Mouse (Mus musculus): ENCODE measurements around the gene Grtp1.
A peak's percentile ranks its signal among the peaks of the same experiment; 100 is the strongest.

Grtp1 gene

GRCm38 (mm10) chr8:13174811-13175210, 25.6 kb downstream of the Grtp1 start:
- no peak for DNase-seq (ENCODE audit: low read depth, low spot score)

- DNase-seq (ENCODE audit: low read depth, low spot score): no peak
These were observed 26.1 kb downstream of the Grtp1 start for GRCm38 (mm10) chr8:13174305-13174704.

- no peak for DNase-seq (ENCODE audit: low read depth, low spot score)
These were observed 29.9 kb downstream of the Grtp1 start for GRCm38 (mm10) chr8:13170510-13170909.

GRCm38 (mm10) chr8:13164361-13164760, 36.1 kb downstream of the Grtp1 start:
- DNase-seq (ENCODE audit: low read depth, low spot score): no peak

DNA sequence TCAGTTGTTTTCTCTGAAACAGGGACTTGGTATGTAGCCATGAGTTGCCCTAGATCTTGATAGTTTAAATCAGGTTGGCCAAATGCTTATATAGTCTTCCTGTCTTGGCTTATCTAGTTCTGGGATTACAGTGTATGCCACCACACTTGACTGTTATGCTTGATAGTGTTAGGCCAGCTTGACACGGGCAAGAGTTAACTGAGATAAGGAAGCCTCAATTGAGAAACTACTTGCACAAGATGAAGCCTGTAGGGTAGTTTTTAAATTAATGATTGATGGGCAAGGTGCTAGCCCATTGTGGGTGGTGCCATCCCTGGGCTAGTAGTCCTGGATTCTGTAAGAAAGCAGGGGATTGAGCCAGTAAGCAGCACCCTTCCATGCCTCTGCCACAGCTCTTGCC, 36.9 kb downstream of the Grtp1 start:
- DNase-seq (ENCODE audit: low read depth, low spot score): no peak

- no peak for DNase-seq (ENCODE audit: low read depth, low spot score)
These were observed 38.3 kb downstream of the Grtp1 start for GRCm38 (mm10) chr8:13162098-13162497.

DNA sequence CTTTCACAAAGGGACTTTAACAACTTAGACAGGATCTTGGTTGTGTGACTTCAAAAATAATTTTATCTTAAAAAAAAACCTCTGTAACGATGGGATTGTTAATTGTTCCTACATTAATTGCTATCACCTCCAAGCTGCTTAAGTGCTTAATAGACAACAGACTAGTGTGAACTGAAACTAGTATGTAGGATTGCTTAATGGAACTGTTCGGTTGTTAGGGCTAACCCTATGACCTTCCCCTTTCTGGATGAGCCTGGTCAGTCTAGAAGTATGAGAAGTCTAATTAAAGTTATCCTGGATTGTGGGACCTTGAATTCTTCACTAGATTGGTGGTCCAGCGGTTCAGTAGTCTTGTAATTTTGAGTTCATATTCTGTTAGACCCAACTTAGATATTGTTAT, 39.7 kb downstream of the Grtp1 start:
- DNase-seq (ENCODE audit: low read depth, low spot score): no peak

DNA sequence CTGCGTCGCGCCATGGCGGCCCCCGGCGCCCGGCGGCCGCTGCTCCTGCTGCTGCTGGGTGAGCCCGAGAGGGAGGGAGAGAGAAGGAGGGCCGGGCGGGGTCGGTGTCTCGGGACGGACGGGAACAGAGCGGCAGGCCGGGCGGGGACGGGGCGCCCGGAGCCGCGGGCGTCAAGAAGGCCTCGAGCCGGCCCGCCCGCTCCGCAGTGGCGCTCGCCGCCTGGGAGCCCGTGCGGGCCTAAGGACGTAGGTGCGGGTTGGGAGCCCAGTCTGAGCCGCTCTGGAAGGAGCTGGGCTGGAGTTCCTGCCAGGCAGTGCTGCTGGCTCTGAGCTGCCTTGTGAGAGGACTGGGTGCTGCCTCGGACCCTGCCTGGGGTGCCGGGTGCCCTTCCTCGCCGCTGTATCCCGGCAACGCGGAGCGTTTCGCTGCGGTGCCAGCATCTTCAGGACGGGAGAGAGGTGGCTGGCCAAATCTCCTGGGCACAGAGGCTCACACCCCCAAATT, 41.0 kb downstream of the Grtp1 start:
- DNase-seq (ENCODE audit: low read depth, low spot score): peak; percentile 14

GRCm38 (mm10) chr8:13158718-13159376, 41.6 kb downstream of the Grtp1 start, which contains the start of gene Lamp1:
TSS of gene Lamp1 (plus strand) at chr8:13159161.
- peak; percentile 100 for DNase-seq (ENCODE audit: low read depth, low spot score)

- no peak for DNase-seq (ENCODE audit: low read depth, low spot score)
These were observed 43.9 kb downstream of the Grtp1 start for GRCm38 (mm10) chr8:13156327-13157097.

- DNase-seq (ENCODE audit: low read depth, low spot score): no peak
These were observed 45.1 kb downstream of the Grtp1 start for GRCm38 (mm10) chr8:13155358-13155757.

DNA sequence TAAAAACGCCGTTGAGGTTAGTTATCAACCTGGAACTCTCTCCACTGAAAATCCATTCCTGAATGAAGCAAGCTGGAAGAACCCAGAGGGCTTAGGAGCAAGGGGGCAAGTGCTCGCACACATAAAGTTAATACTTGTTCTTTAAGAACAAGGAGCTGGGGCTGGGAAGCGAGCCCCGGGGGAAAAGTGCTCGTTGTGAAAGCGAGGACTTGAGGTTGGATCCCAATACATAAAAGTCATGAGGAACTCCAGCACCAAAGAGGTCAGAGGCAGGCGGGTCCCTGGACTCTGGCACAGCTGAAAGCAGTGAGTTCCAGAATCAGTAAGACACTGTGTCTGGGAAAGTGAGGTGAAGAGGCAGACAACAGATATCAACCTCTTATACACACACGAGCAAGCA, 46.3 kb downstream of the Grtp1 start:
- DNase-seq (ENCODE audit: low read depth, low spot score): no peak

GRCm38 (mm10) chr8:13150929-13151328, 49.5 kb downstream of the Grtp1 start:
- no peak for DNase-seq (ENCODE audit: low read depth, low spot score)

DNA sequence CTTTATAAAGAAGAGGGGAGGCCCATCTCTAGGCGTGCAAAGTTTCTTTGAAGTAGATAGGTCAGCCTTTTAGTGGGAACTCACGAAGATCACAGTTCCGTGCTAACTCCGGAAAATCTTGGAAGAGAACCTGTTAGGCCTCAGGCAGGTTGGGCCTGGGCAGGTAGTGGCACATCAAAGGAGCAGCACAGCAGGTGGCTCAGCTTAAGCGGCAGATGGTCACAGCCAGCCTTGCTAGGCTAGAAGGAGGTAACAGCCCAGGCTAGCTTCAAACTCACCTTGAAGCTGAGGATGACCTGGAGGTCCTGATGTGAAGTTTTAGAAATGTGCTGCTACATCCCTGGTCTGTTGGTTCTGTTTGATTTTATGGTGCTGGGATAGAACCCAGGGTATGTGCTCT, 50.6 kb downstream of the Grtp1 start:
- no peak for DNase-seq (ENCODE audit: low read depth, low spot score)

DNA sequence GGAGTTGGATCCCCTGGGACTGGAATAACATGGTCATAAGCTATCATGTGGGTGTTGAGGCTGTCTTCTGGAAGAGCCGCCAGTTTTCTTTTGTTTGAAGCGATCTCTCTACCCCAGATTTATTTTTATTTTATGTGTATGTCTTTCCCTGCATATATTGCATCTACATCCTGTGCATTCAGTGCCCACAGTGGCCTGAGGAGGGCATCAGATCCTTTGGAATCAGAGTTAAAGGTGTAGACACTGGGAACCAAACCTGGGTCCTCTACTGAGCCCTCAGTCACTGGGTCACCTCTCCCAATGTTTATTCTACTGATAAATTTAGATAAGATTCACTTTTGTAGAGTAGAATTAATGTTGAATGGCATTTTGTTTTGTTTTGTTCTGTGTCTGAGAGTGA, 51.1 kb downstream of the Grtp1 start:
- DNase-seq (ENCODE audit: low read depth, low spot score): no peak

DNA sequence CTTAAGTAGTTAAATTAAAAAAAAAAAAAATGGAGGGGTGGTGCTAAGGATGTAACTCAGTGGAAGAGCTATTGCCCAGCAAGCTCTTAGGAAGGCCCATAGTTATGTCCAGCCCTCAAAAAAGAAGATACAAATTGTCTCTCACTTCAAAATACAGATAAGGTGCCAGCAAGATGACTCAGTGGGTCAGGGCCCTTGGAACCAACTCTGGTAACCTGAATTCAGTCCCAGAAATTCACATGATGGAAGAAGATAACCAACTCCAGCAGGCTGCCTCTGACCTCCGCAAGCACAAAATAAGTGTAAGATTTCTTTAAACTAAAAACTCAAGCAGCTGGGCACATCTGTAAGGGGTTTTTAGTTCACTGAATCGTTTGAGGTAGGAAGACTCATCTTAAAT, 51.9 kb downstream of the Grtp1 start:
- no peak for DNase-seq (ENCODE audit: low read depth, low spot score)

- DNase-seq (ENCODE audit: low read depth, low spot score): no peak
These were observed 58.7 kb downstream of the Grtp1 start for GRCm38 (mm10) chr8:13141681-13142080.

GRCm38 (mm10) chr8:13139641-13140182, 60.7 kb downstream of the Grtp1 start:
- DNase-seq (ENCODE audit: low read depth, low spot score): no peak

- peak; percentile 67 for DNase-seq (ENCODE audit: low read depth, low spot score)
These were observed 68.2 kb downstream of the Grtp1 start for GRCm38 (mm10) chr8:13132220-13132619.

GRCm38 (mm10) chr8:13124897-13125296, 75.5 kb downstream of the Grtp1 start:
- DNase-seq (ENCODE audit: low read depth, low spot score): no peak

DNA sequence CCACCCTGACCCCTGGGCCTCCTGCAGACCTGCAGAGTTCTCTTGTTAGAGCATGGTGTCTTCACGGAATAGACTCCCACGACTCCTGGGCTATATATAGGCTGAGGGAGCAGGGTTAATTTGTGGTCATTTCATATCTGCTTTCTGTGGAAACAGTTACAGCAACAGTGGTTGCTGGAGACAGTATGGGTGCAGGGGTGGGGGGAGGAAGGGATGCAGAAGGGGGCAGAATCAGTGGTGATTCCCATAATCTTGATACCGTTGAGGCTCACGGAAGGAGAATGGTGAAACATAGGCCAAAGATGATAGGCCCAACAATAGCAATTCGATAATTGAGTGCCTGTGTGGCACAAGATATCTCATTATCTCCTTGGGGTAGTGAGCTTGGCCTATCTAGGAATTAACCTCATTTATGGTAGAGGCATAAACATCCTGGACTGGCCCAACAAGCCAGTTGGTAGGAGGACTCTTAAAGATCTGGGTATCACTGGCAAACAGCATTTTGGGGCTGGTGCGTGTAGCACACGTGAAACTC, 77.5 kb downstream of the Grtp1 start:
- no peak for DNase-seq (ENCODE audit: low read depth, low spot score)

Measured in mesoderm, embryonic 11.5 days (tissue).